Mouse (Mus musculus): ENCODE data around the gene Olfr544.

GRCm38 (mm10) chr7:102508666-102509065 is 20.6 kb upstream of the Olfr544 start:
- TF ChIP-seq CTCF (IDR thresholded peaks at IDR 0.05; ENCODE audit: control insufficient read depth, insufficient read depth, low read length) (no peak), POLR2A (IDR thresholded peaks at IDR 0.05; ENCODE audit: borderline replicate concordance, control insufficient read depth, low read depth, low read length) (no peak)

Measured in bone marrow, adult 2 months (tissue).